Comparison of ENCODE assay signal across 24 mouse cellular contexts in genomic region chr5:135373601-135374000, GRCm38 (mm10). TPM values are rescaled to one million over a fixed set of nuclear protein-coding genes. Genes with fewer than 3 reads are reported as not detected.
DNase-seq lines count a peak whose midpoint lies in the region; ATAC-seq and TF ChIP-seq lines count a peak whose summit lies in the region.
"Had no signal": no experiment of that assay in that cellular context is flagged by ENCODE, and none has a peak within 500 bp of the region (broad histone marks: within the 10 kb centered on the region; RNA-seq: fewer than 3 reads in every experiment).

No protein-coding gene starts in this region.

- intact Hi-C loops in gastrocnemius, adult 2 months (cut with DNase I) = no loop called here

- no peak overlapping the region for H3K4me3 ChIP-seq in gastrocnemius, adult 2 months
- no peak overlapping the region for H3K4me3 ChIP-seq in layer of hippocampus, adult 2 months
- H3K4me3 ChIP-seq in midbrain, postnatal 0 days (ENCODE audit: low read depth, low read length) = no peak overlapping the region
- H3K4me3 ChIP-seq in midbrain, embryonic 13.5 days (replicated peaks) = no peak overlapping the region
- H3K4me3 ChIP-seq: embryonic facial prominence, embryonic 10.5 days; limb, embryonic 12.5 days; neural tube, embryonic 12.5 days had no signal

- no peak for DNase-seq in gastrocnemius, adult 2 months
- DNase-seq in gastrocnemius, adult 18-20 months (ENCODE audit: low spot score) = no peak
- no peak for DNase-seq in layer of hippocampus, adult 2 months (ENCODE audit: low spot score in 2 of 2)
- no peak for DNase-seq in layer of hippocampus, adult 8-10 months (ENCODE audit: low spot score in 2 of 2)
- DNase-seq in midbrain, postnatal 0 days (ENCODE audit: low spot score) = no peak
- DNase-seq in frontal cortex, adult 2 months (ENCODE audit: extremely low spot score in 1 of 2, low spot score in 1 of 2) = no peak
- DNase-seq in heart, adult 8-10 months (ENCODE audit: low spot score) = no peak
- DNase-seq: cerebellum, adult 18-20 months; cerebellum, postnatal 36 days; gastrocnemius, postnatal 36 days; heart, postnatal 14 days; kidney, adult 11 months; kidney, postnatal 25 days; layer of hippocampus, adult 9-11 months; lung, adult 18-20 months; lung, postnatal 36 days had no signal

- ATAC-seq in midbrain, postnatal 0 days (ENCODE audit: low FRiP score) = no peak
- ATAC-seq in midbrain, embryonic 13.5 days = no peak
- ATAC-seq: Patski had no signal

- H3K9me3 ChIP-seq in midbrain, postnatal 0 days (ENCODE audit: low read length) = no peaks in the 10 kb centered on the region
- no peaks in the 10 kb centered on the region for H3K9me3 ChIP-seq in midbrain, embryonic 13.5 days
- H3K9me3 ChIP-seq: embryonic facial prominence, embryonic 10.5 days; limb, embryonic 12.5 days had no signal

- no peak overlapping the region for H3K9ac ChIP-seq in midbrain, postnatal 0 days (replicated peaks; ENCODE audit: low read length, poor library complexity, severe bottlenecking)
- H3K9ac ChIP-seq in midbrain, embryonic 13.5 days (replicated peaks) = no peak overlapping the region
- H3K9ac ChIP-seq: hindbrain, embryonic 14.5 days; limb, embryonic 12.5 days; neural tube, embryonic 12.5 days had no signal

- 95% methylated on average over 5 of the region's 5 CpGs for WGBS in midbrain, postnatal 0 days
- WGBS in midbrain, embryonic 13.5 days = 93% methylated on average over 5 of the region's 5 CpGs

- H3K4me1 ChIP-seq in midbrain, postnatal 0 days (ENCODE audit: insufficient read depth, low read length) = no peaks in the 10 kb centered on the region
- H3K4me1 ChIP-seq in midbrain, embryonic 13.5 days (replicated peaks) = peaks cover 21% of the 10 kb centered on the region

- no peaks in the 10 kb centered on the region for H3K27me3 ChIP-seq in midbrain, postnatal 0 days (ENCODE audit: insufficient read depth, low read length)
- no peaks in the 10 kb centered on the region for H3K27me3 ChIP-seq in midbrain, embryonic 13.5 days
- H3K27me3 ChIP-seq: limb, embryonic 12.5 days; neural tube, embryonic 12.5 days; Patski had no signal

- peak; percentile 23; the same call in 1 of the 2 replicates for TF ChIP-seq CTCF in gastrocnemius, adult 2 months (IDR thresholded peaks at IDR 0.05)
- peak; percentile 53 for TF ChIP-seq CTCF in layer of hippocampus, adult 2 months (conservative IDR thresholded peaks at IDR 0.05)
- peak; percentile 42 for TF ChIP-seq CTCF in midbrain, postnatal 0 days (IDR thresholded peaks at IDR 0.05)

- H3K27ac ChIP-seq in gastrocnemius, adult 2 months = no peak overlapping the region
- no peak overlapping the region for H3K27ac ChIP-seq in layer of hippocampus, adult 2 months
- H3K27ac ChIP-seq in midbrain, postnatal 0 days (ENCODE audit: low read depth, low read length) = no peak overlapping the region
- no peak overlapping the region for H3K27ac ChIP-seq in midbrain, embryonic 13.5 days
- H3K27ac ChIP-seq: embryonic facial prominence, embryonic 10.5 days; hindbrain, embryonic 14.5 days; limb, embryonic 12.5 days; neural tube, embryonic 12.5 days had no signal

- no peak overlapping the region for H3K4me2 ChIP-seq in midbrain, postnatal 0 days (ENCODE audit: low read depth, low read length, poor library complexity, severe bottlenecking)
- no peak overlapping the region for H3K4me2 ChIP-seq in midbrain, embryonic 13.5 days (replicated peaks)
- H3K4me2 ChIP-seq: heart, embryonic 11.5 days; hindbrain, embryonic 14.5 days; limb, embryonic 12.5 days; neural tube, embryonic 12.5 days had no signal

- H3K36me3 ChIP-seq in midbrain, postnatal 0 days (ENCODE audit: insufficient read depth, low read length) = peaks cover 55% of the 10 kb centered on the region
- peaks cover 69% of the 10 kb centered on the region for H3K36me3 ChIP-seq in midbrain, embryonic 13.5 days

RNA-seq across cellular contexts. Expression of gene Nsun5, which starts 3.8 kb away (rescaled TPM):
- 1 to 10 TPM; 7.8 to 9.2 TPM for total RNA-seq in gastrocnemius, adult 2 months (2021)
- total RNA-seq in gastrocnemius, adult 18-20 months (2021) = 1 to 10 TPM; 6.4 to 6.7 TPM
- 10 to 100 TPM; 21.7 to 30.1 TPM for total RNA-seq in layer of hippocampus, adult 2 months (2021)
- total RNA-seq in layer of hippocampus, adult 8-10 months (2022) = 10 to 100 TPM; 23.5 to 30.2 (median 26.1) TPM
- 24.5 and 24.8 TPM in 2 replicates for total RNA-seq in midbrain, postnatal 0 days (2014; rRNA removed)
- polyA plus RNA-seq in midbrain, postnatal 0 days (2015; fragmentation: Nextera tagmentation; extraction: Ambion mirVana) = 16.8 and 19.0 TPM in 2 replicates
- polyA plus RNA-seq in midbrain, embryonic 13.5 days (2015; fragmentation: Nextera tagmentation; extraction: Ambion mirVana) = 30.8 and 33.9 TPM in 2 replicates
- polyA plus RNA-seq in frontal cortex, adult 2 months (2012; rRNA removed) = 34.8 and 37.7 TPM in 2 replicates
- total RNA-seq in heart, adult 8-10 months (2022) = 10 to 100 TPM; 11.4 to 15.1 (median 13.3) TPM

RNA-seq across cellular contexts. Expression of gene Trim50, which starts 20.5 kb away (rescaled TPM):
- not detected for total RNA-seq in gastrocnemius, adult 2 months (2021)
- total RNA-seq in gastrocnemius, adult 18-20 months (2021) = not detected
- not detected for total RNA-seq in layer of hippocampus, adult 2 months (2021)
- not detected for total RNA-seq in layer of hippocampus, adult 8-10 months (2022)
- total RNA-seq in midbrain, postnatal 0 days (2014; rRNA removed) = not detected in 2 replicates
- not detected in 2 replicates for polyA plus RNA-seq in midbrain, postnatal 0 days (2015; fragmentation: Nextera tagmentation; extraction: Ambion mirVana)
- polyA plus RNA-seq in midbrain, embryonic 13.5 days (2015; fragmentation: Nextera tagmentation; extraction: Ambion mirVana) = 0.11 TPM in 1 of 2 replicates, not detected in the other
- not detected in 2 replicates for polyA plus RNA-seq in frontal cortex, adult 2 months (2012; rRNA removed)
- under 1 TPM in 1 of 4 experiments, not detected in 3; 0.28 TPM for total RNA-seq in heart, adult 8-10 months (2022)
- total RNA-seq: gastrocnemius, postnatal 36 days; heart, postnatal 14 days had no signal
- polyA plus RNA-seq: embryonic facial prominence, embryonic 10.5 days; forebrain, embryonic 11.5 days; heart, embryonic 11.5 days; hindbrain, embryonic 14.5 days; limb, embryonic 12.5 days; neural tube, embryonic 12.5 days; Patski had no signal

RNA-seq across cellular contexts. Expression of gene Pom121, which starts 20.7 kb away (rescaled TPM):
- 10 to 100 TPM; 11.0 to 12.3 TPM for total RNA-seq in gastrocnemius, adult 2 months (2021)
- total RNA-seq in gastrocnemius, adult 18-20 months (2021) = 10 to 100 TPM; 10.0 to 10.9 TPM
- total RNA-seq in layer of hippocampus, adult 2 months (2021) = 10 to 100 TPM; 48.3 to 50.2 TPM
- 10 to 100 TPM; 45.0 to 48.3 (median 46.9) TPM for total RNA-seq in layer of hippocampus, adult 8-10 months (2022)
- 12.4 and 12.8 TPM in 2 replicates for total RNA-seq in midbrain, postnatal 0 days (2014; rRNA removed)
- 6.7 and 8.5 TPM in 2 replicates for polyA plus RNA-seq in midbrain, postnatal 0 days (2015; fragmentation: Nextera tagmentation; extraction: Ambion mirVana)
- polyA plus RNA-seq in midbrain, embryonic 13.5 days (2015; fragmentation: Nextera tagmentation; extraction: Ambion mirVana) = 13.8 and 15.2 TPM in 2 replicates
- polyA plus RNA-seq in frontal cortex, adult 2 months (2012; rRNA removed) = 26.8 and 27.1 TPM in 2 replicates
- total RNA-seq in heart, adult 8-10 months (2022) = 10 to 100 TPM in 3 of 4 experiments, 1 to 10 TPM in 1; 9.4 to 11.7 (median 10.8) TPM

RNA-seq across cellular contexts. Expression of gene Fkbp6, which starts 23.8 kb away (rescaled TPM):
- total RNA-seq in gastrocnemius, adult 2 months (2021) = not detected
- not detected for total RNA-seq in gastrocnemius, adult 18-20 months (2021)
- under 1 TPM; 0.47 to 0.51 TPM for total RNA-seq in layer of hippocampus, adult 2 months (2021)
- total RNA-seq in layer of hippocampus, adult 8-10 months (2022) = under 1 TPM in 3 of 4 experiments, not detected in 1; 0.25 to 0.80 (median 0.61) TPM
- 0.33 and 0.49 TPM in 2 replicates for total RNA-seq in midbrain, postnatal 0 days (2014; rRNA removed)
- polyA plus RNA-seq in midbrain, postnatal 0 days (2015; fragmentation: Nextera tagmentation; extraction: Ambion mirVana) = 0.12 and 0.36 TPM in 2 replicates
- 0.28 TPM in 1 of 2 replicates, not detected in the other for polyA plus RNA-seq in midbrain, embryonic 13.5 days (2015; fragmentation: Nextera tagmentation; extraction: Ambion mirVana)
- 0.16 and 0.17 TPM in 2 replicates for polyA plus RNA-seq in frontal cortex, adult 2 months (2012; rRNA removed)
- under 1 TPM in 3 of 4 experiments, not detected in 1; 0.24 to 0.94 (median 0.90) TPM for total RNA-seq in heart, adult 8-10 months (2022)
- total RNA-seq: gastrocnemius, postnatal 36 days had no signal
- polyA plus RNA-seq: embryonic facial prominence, embryonic 10.5 days; neural tube, embryonic 12.5 days; Patski had no signal
